Mouse (Mus musculus): ENCODE measurements around the gene Gm42688. TPM values are rescaled to one million over a fixed set of nuclear protein-coding genes. Genes with fewer than 3 reads are reported as not detected.
A peak's percentile ranks its signal among the peaks of the same experiment; 100 is the strongest.

Gene Gm42688
- 2.4 and 2.7 TPM in 2 replicates for polyA plus RNA-seq (2015; fragmentation: Nextera tagmentation; extraction: Ambion mirVana)

- peak; percentile 92 for DNase-seq (ENCODE audit: low spot score)
Measured at GRCm38 (mm10) chr6:83101316-83101687, at the start of gene Gm42688, which contains the start of gene Ccdc142. Gene Gm42688 (plus strand): TSS chr6:83101617. Gene Ccdc142 (plus strand): TSS chr6:83101601.

GRCm38 (mm10) chr6:83053136-83053960, 48.1 kb upstream of the Gm42688 start:
- DNase-seq (ENCODE audit: low spot score): peak; percentile 31

- peak; percentile 99 for DNase-seq (ENCODE audit: low spot score)
Measured at GRCm38 (mm10) chr6:83054074-83054851, 47.2 kb upstream of the Gm42688 start, which contains the start of gene Aup1. Gene Aup1 (plus strand): TSS chr6:83054521.

GRCm38 (mm10) chr6:83054871-83055431, 46.5 kb upstream of the Gm42688 start, which contains the start of gene Htra2:
Gene Htra2 (minus strand): TSS chr6:83055273.
- DNase-seq (ENCODE audit: low spot score): peak; percentile 46

GRCm38 (mm10) chr6:83057790-83058189, 43.6 kb upstream of the Gm42688 start, which contains the start of gene Dqx1:
Gene Dqx1 (plus strand): TSS chr6:83057844.
- DNase-seq (ENCODE audit: low spot score): no peak

- no peak for DNase-seq (ENCODE audit: low spot score)
Measured at GRCm38 (mm10) chr6:83058725-83059124, 42.7 kb upstream of the Gm42688 start.

- peak; percentile 36 for DNase-seq (ENCODE audit: low spot score)
Measured at GRCm38 (mm10) chr6:83065995-83066394, 35.4 kb upstream of the Gm42688 start.

GRCm38 (mm10) chr6:83066441-83066840, 35.0 kb upstream of the Gm42688 start:
- DNase-seq (ENCODE audit: low spot score): no peak

- no peak for DNase-seq (ENCODE audit: low spot score)
Measured at GRCm38 (mm10) chr6:83068221-83068620, 33.2 kb upstream of the Gm42688 start.

- DNase-seq (ENCODE audit: low spot score): no peak
Measured at GRCm38 (mm10) chr6:83068706-83069487, 32.5 kb upstream of the Gm42688 start.

- DNase-seq (ENCODE audit: low spot score): no peak
Measured at GRCm38 (mm10) chr6:83069488-83070246, 31.8 kb upstream of the Gm42688 start.

- no peak for DNase-seq (ENCODE audit: low spot score)
Measured at GRCm38 (mm10) chr6:83070247-83070310, 31.3 kb upstream of the Gm42688 start, which contains the start of gene Tlx2. Gene Tlx2 (minus strand): TSS chr6:83070293.

GRCm38 (mm10) chr6:83070311-83071219, 30.9 kb upstream of the Gm42688 start:
- peak; percentile 40 for DNase-seq (ENCODE audit: low spot score)

GRCm38 (mm10) chr6:83071220-83071619, 30.2 kb upstream of the Gm42688 start:
- no peak for DNase-seq (ENCODE audit: low spot score)

- DNase-seq (ENCODE audit: low spot score): peak; percentile 49
Measured at GRCm38 (mm10) chr6:83074979-83075378, 26.4 kb upstream of the Gm42688 start.

GRCm38 (mm10) chr6:83077630-83078323, 23.6 kb upstream of the Gm42688 start, which contains the start of gene Pcgf1:
Gene Pcgf1 (plus strand): TSS chr6:83077869.
- no peak for DNase-seq (ENCODE audit: low spot score)

GRCm38 (mm10) chr6:83078324-83078858, 23.0 kb upstream of the Gm42688 start:
- peak; percentile 99 for DNase-seq (ENCODE audit: low spot score)

GRCm38 (mm10) chr6:83080210-83080609, 21.2 kb upstream of the Gm42688 start:
- DNase-seq (ENCODE audit: low spot score): no peak

- DNase-seq (ENCODE audit: low spot score): no peak
Measured at GRCm38 (mm10) chr6:83083497-83083896, 17.9 kb upstream of the Gm42688 start.
